Mouse (Mus musculus): ENCODE measurements at regions not wholly inside any gene's neighbourhood (a gene's known extent, or its start where the extent isn't known, plus 50 kb on each side); places are given as distances from the start of the nearest gene placed in this dataset.

- no peak for DNase-seq (ENCODE audit: low read depth, low spot score)
Observed at GRCm38 (mm10) chr14:74359663-74360552, 280.7 kb upstream of the Htr2a start.

DNA sequence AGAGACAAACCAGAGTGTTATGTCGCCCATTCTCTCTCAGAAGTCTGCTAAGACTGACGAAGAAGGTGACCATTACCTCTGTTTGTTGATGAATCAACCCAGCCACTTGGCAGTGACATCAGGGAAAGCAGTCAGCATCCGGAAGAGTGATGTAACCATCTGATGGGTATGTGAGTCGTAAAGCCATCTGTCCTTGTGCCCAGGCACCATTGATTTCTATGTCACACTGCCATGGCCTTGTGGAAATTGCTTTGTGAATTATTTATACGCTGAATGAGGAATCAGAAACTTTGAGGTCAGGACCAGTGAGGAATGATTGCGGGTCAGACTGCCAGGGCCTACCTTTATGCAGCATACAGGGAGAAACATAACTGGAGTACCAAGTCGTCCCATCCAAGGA, 256.2 kb upstream of the Htr2a start:
- no peak for DNase-seq (ENCODE audit: low read depth, low spot score)

DNA sequence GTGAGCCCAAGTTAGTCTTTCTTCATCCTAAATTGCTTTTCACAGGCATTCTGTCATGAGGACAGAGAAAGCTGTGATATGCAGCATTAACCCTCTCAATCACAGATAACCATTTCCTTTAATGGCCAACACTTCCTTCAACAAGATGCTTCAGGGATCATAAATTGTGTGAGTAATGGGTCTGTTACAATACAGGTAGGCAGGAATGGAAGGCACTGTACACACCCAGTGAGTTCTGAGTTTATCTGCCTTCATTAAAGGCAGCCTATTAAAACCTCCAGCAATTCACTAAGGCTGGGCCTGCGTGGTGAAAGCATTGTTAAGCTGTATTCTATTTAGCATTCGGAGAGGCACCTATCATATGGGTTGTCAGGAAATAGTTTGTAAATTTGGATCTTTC, 248.2 kb upstream of the Htr2a start:
- no peak for DNase-seq (ENCODE audit: low read depth, low spot score)

GRCm38 (mm10) chr14:74397202-74397601, 243.4 kb upstream of the Htr2a start:
- no peak for DNase-seq (ENCODE audit: low read depth, low spot score)

- DNase-seq (ENCODE audit: low read depth, low spot score): no peak
Observed at GRCm38 (mm10) chr14:74409441-74409840, 231.2 kb upstream of the Htr2a start.

- DNase-seq (ENCODE audit: low read depth, low spot score): no peak
Observed at GRCm38 (mm10) chr14:74428226-74428625, 212.4 kb upstream of the Htr2a start.

DNA sequence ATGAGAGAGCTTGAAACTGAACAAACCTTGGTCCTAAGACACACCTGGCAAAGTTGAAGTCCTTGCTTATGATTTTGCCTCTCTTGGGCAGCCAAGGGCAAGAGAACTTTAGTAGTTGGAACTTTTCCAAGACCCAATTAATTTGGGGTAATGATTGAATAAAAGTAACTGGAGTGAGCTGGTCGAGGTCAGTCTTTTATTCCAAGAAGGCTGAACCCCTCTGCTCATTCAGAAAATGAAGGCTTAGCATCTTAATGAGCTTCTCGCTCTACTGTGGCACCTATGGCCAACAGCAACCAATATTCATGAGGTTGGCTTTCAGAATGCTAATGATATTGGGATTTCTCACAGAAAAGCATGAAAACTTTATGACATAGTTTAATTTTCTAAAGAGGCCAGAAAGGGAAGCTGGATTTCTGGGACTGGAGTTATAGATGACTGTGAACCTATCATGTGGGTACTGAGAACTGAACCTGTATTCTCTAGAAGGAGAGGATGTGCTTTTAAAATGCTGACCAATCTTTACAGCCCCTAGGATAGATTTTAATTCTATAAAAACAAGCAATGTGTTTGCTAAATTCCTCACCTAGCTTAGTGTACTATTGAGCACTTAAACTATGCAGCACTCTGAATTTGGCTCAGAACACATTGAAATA, 176.5 kb upstream of the Htr2a start:
- DNase-seq (ENCODE audit: low read depth, low spot score): no peak

GRCm38 (mm10) chr14:74495504-74495903, 145.1 kb upstream of the Htr2a start:
- DNase-seq (ENCODE audit: low read depth, low spot score): no peak

GRCm38 (mm10) chr14:74511521-74511920, 129.1 kb upstream of the Htr2a start:
- no peak for DNase-seq (ENCODE audit: low read depth, low spot score)

GRCm38 (mm10) chr14:74516451-74516850, 124.2 kb upstream of the Htr2a start:
- DNase-seq (ENCODE audit: low read depth, low spot score): no peak

GRCm38 (mm10) chr14:74519531-74519930, 121.1 kb upstream of the Htr2a start:
- no peak for DNase-seq (ENCODE audit: low read depth, low spot score)

DNA sequence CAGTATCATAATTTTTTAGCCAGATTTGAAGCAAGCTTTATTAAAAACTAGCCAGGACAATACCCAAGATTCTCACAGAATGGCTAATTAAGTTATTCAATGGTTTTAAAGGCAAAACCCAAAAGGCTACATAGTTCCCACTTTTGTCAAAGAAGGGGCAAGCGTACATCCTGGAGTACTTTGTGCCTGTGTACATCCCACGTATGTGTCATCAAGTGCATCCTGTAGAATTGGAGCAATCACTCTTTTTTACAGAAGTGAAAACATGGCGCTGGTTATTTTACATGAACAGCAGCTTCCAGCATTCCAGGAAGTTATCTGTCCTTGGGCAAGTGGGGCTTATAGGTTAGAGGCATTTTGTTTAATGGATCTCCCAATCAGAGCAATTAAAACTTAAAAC, 119.0 kb upstream of the Htr2a start:
- DNase-seq (ENCODE audit: low read depth, low spot score): no peak

GRCm38 (mm10) chr14:74527246-74527645, 113.4 kb upstream of the Htr2a start:
- DNase-seq (ENCODE audit: low read depth, low spot score): no peak

DNA sequence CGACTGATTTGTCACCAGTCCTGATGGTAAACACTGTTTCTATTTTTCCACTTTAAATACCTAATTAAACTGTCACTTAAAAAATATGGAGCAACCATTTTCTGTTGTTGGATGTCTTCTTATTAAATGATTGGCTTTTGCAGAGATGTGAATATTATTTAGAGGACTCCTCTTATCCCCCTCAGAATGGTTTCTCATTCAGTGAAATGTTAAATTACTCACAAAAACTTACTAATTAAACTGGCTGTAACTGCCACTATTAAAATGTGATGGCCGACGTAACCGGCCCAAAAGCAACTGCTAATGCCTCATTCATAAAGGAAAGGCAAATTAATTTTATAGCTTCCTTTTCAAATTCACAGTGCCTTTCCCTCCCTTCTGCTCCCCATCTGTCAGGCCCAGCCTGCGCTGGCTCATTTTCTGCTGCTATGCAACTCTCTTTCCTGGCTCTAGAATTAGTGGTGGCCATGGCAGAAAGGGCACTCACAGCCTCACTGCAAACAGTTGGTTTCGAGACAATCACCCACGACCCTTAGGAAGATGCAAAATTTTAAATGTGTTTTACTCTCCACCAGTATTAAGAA, 111.2 kb upstream of the Htr2a start:
- no peak for DNase-seq (ENCODE audit: low read depth, low spot score)

DNA sequence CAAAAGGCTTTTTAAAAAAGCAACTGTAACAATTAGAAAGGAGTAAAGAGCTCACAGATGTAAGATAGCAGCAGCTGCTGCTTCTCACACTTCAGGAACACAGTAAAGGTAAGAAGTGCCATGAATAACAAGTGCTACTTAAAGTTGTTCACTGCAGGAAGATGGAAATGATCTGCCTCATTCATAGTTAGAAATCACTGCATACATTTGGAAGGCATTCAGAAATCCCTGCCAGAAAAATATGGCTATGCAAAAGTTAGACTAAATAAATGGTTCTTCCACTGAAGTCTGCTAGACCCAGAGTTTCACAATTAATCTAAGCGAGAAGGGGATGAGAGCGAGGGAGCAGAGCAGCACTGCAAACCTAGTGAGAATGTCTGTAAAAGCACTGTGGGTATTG, 102.5 kb upstream of the Htr2a start:
- DNase-seq (ENCODE audit: low read depth, low spot score): no peak

DNA sequence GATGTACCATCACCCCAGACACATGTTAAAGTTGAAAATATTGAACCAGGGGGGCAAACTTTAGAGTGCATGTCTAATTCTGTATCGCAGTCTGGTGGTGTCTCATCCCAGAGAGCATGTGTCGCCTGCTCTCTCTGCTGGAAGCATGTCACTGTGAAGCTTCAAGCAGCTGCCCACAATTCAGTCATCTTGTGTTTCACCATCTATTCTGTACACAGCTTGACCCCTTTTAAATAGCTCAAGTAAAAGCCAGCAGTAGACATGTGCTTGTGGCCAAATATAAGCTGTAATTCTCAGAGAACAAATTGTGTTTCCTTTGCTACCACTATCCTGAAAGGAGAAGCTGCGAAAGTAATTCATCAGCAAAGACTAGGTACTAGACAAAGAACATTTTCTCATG, 96.6 kb upstream of the Htr2a start:
- DNase-seq (ENCODE audit: low read depth, low spot score): no peak

- peak; percentile 56 for DNase-seq (ENCODE audit: low read depth, low spot score)
Observed at GRCm38 (mm10) chr14:74551091-74551490, 89.5 kb upstream of the Htr2a start.

GRCm38 (mm10) chr14:74553636-74554035, 87.0 kb upstream of the Htr2a start:
- no peak for DNase-seq (ENCODE audit: low read depth, low spot score)

GRCm38 (mm10) chr14:74558359-74558758, 82.3 kb upstream of the Htr2a start:
- DNase-seq (ENCODE audit: low read depth, low spot score): peak; percentile 30
